Mouse (Mus musculus): ENCODE data around the gene Serpinc1. TPM values are rescaled to one million over a fixed set of nuclear protein-coding genes. Genes with fewer than 3 reads are reported as not detected.

Gene Serpinc1
- polyA plus RNA-seq (2012; rRNA removed) = 1.2 TPM in 2 replicates

DNA sequence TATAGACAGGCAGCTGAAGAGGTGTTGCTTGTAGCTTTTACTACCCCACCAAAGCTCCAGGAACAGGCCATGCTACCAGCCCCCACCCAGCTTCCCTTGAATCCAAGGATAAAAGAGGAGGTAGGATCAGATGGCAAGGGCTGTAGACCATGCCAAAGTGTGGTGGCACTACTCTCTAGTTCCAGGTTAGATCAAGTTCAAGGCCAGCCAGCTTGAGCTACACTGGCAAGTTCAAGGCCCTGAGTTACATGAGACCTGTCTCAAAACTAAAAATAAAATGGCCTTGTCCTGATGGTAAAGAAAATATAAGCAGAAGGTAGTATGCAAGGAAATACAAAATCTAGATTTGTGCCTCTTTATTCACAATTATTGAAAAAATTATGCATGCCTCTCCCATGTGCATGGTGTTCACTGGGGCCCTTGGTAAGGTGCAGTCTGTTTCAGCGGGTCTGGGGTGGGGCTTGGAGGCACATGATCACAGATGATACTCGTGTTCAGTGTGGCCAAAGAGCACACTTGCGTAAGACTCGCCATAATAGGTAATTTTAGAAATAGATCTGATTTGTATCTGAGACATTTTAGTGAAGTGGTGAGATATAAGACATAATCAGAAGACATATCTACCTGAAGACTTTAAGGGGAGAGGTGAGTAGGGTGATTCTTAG, at the start of gene Serpinc1:
Serpinc1 (plus strand) TSS at position 515 of the 665 bp plus-strand sequence.
- no peaks in the 10 kb centered on the region for H3K27me3 ChIP-seq (ENCODE audit: control insufficient read depth, insufficient read depth, low read length)
- no peak within 1 kb of the TSS for H3K4me3 ChIP-seq (ENCODE audit: extremely low read depth, insufficient read depth, insufficient read length)
- H3K4me1 ChIP-seq (ENCODE audit: control insufficient read depth, insufficient read depth, insufficient read length) = no peaks in the 10 kb centered on the region
- 83% methylated on average over 4 of the region's 4 CpGs for WGBS
- TF ChIP-seq CTCF (IDR thresholded peaks at IDR 0.05; ENCODE audit: extremely low read depth, insufficient read depth, insufficient read length, insufficient replicate concordance) = no peak
- TF ChIP-seq POLR2A (IDR thresholded peaks at IDR 0.05; ENCODE audit: low read depth, low read length) = no peak
- DNase-seq (ENCODE audit: low read depth in 1 of 2, low spot score in 2 of 2) = no peak
- no peaks in the 10 kb centered on the region for H3K36me3 ChIP-seq (ENCODE audit: control insufficient read depth, insufficient read depth, low read length)
- H3K27ac ChIP-seq (ENCODE audit: insufficient read depth, low read length) = no peak within 1 kb of the TSS

DNA sequence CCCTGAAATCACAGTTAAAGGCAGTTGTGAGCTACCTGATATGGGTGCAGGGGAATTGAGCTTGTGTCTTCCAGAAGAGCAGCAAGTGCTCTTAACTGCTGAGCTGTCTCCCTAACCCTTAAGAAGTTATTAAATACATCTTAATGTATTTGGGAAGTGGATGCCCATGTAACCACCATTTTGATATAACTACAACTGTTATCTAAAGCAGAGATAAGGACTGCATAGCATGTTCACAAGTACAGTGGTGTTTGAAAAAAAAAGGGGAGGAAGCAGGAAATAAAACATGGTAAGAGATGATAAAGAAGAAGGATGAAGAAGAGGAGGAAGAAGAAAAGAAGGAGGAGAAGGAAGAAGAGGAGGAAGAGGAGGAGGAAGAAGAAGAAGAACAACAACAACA, 47.1 kb upstream of the Serpinc1 start:
- H3K4me3 ChIP-seq (ENCODE audit: extremely low read depth, insufficient read depth, insufficient read length) = no peak overlapping the region
- DNase-seq (ENCODE audit: low read depth in 1 of 2, low spot score in 2 of 2) = no peak
- TF ChIP-seq POLR2A (IDR thresholded peaks at IDR 0.05; ENCODE audit: low read depth, low read length) (no peak), CTCF (IDR thresholded peaks at IDR 0.05; ENCODE audit: extremely low read depth, insufficient read depth, insufficient read length, insufficient replicate concordance) (no peak)
- no peak overlapping the region for H3K27ac ChIP-seq (ENCODE audit: insufficient read depth, low read length)
- no peaks in the 10 kb centered on the region for H3K27me3 ChIP-seq (ENCODE audit: control insufficient read depth, insufficient read depth, low read length)
- H3K36me3 ChIP-seq (ENCODE audit: control insufficient read depth, insufficient read depth, low read length) = no peaks in the 10 kb centered on the region; the same call in 1 of the 2 replicates
- H3K4me1 ChIP-seq (ENCODE audit: control insufficient read depth, insufficient read depth, insufficient read length) = no peaks in the 10 kb centered on the region; the same call in 1 of the 2 replicates

DNA sequence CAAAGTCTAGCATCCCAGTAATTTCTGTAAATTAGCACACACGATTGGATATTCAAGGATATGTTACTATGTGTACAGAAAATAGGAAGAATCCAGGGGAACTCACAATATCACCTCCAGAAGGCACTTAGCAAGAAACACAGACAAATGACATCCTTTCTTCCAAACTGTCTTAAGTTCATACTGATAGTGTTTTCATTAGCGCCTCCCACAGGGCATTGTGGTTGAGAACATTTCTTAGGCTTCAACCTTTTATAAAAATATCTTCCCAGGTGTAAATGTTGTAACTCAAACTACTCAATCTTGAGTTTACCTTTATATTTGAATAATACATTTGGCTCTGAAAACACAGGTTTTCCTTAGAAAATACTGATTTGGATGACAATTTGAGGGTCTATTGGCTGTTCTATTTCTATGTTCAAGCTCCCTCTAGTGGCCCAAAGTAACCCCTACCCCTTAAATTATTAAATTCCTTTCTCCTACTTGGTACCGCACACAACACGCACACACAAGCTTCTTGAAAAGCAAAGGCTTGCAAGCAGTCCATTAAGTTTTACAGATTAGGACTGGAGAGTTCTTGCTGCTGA, 44.4 kb upstream of the Serpinc1 start:
- Histone ChIP-seq H3K27me3 (ENCODE audit: control insufficient read depth, insufficient read depth, low read length) (no peaks in the 10 kb centered on the region), H3K27ac (ENCODE audit: insufficient read depth, low read length) (no peak overlapping the region), H3K4me3 (ENCODE audit: extremely low read depth, insufficient read depth, insufficient read length) (no peak overlapping the region), H3K36me3 (ENCODE audit: control insufficient read depth, insufficient read depth, low read length) (peaks cover 3% of the 10 kb centered on the region), H3K4me1 (ENCODE audit: control insufficient read depth, insufficient read depth, insufficient read length) (no peaks in the 10 kb centered on the region)
- peak in 1 of 2 experiments; percentile 15 for DNase-seq (ENCODE audit: low read depth in 1 of 2, low spot score in 2 of 2)
- WGBS = 84% methylated on average over 4 of the region's 4 CpGs
- TF ChIP-seq CTCF (IDR thresholded peaks at IDR 0.05; ENCODE audit: extremely low read depth, insufficient read depth, insufficient read length, insufficient replicate concordance) (no peak), POLR2A (IDR thresholded peaks at IDR 0.05; ENCODE audit: low read depth, low read length) (no peak)

DNA sequence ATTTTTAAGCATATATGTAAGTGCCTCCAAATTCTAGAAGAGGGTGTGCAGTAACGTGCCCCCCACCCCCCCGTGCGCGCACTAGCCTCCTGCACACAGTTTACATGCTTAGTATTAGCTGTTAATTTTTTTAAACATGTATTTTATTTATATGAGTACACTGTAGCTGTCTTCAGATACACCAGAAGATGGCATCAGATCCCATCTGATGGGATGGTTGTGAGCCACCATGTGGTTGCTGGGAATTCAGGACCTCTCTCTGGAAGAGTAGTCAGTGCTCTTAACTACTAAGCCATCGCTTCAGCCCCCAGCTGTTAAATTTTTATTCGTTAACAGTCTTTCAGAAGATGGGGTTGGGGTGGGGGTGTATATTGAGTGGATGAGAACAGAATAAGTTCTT, 42.8 kb upstream of the Serpinc1 start:
- Histone ChIP-seq H3K36me3 (ENCODE audit: control insufficient read depth, insufficient read depth, low read length) (peaks cover 5% of the 10 kb centered on the region), H3K4me1 (ENCODE audit: control insufficient read depth, insufficient read depth, insufficient read length) (no peaks in the 10 kb centered on the region), H3K27me3 (ENCODE audit: control insufficient read depth, insufficient read depth, low read length) (no peaks in the 10 kb centered on the region), H3K4me3 (ENCODE audit: extremely low read depth, insufficient read depth, insufficient read length) (no peak overlapping the region), H3K27ac (ENCODE audit: insufficient read depth, low read length) (no peak overlapping the region)
- DNase-seq (ENCODE audit: low read depth in 1 of 2, low spot score in 2 of 2) = no peak
- TF ChIP-seq POLR2A (IDR thresholded peaks at IDR 0.05; ENCODE audit: low read depth, low read length) (no peak), CTCF (IDR thresholded peaks at IDR 0.05; ENCODE audit: extremely low read depth, insufficient read depth, insufficient read length, insufficient replicate concordance) (no peak)
- 99% methylated on average over 6 of the region's 6 CpGs for WGBS

DNA sequence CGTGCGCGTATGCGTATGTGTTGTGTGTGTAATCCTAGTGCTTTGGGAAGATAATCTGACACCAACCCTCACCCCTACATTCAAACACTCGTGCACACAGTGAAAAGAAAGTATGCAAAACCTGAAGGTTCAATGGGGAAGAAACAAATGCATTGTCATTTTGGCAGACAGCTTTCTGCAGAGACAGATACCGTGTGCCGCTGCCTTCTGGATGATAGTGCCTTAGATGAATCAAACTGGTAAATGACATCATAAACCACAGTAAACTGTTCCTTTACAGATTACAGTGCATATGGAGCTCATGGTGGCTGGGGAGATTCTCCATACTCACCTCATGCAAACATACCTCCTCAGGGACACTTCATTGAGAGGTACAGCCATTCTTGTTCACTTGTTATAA, 15.2 kb upstream of the Serpinc1 start:
- WGBS = 92% methylated on average over 7 of the region's 7 CpGs
- DNase-seq (ENCODE audit: low read depth in 1 of 2, low spot score in 2 of 2) = no peak
- H3K36me3 ChIP-seq (ENCODE audit: control insufficient read depth, insufficient read depth, low read length) = peaks cover 43% of the 10 kb centered on the region

DNA sequence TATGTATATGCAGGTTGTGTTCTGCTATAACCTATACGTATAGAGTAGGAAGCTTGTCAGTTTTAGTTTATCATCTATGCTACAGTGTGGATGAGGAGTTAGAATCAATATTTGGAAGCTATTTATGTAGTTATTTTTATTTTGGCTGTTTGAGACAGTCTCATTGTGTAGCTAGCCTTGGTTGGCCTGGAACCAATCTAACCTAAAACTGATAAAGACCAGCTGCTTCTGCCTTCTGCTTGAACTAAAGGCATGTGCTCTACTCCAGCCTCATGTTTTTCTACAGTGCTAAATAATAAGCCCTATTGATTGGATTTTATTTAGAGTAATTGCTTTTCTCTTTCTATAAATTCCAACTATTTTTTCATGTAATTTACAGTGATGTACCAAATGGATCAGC, 11.1 kb upstream of the Serpinc1 start:
- H3K4me1 ChIP-seq (ENCODE audit: control insufficient read depth, insufficient read depth, insufficient read length) = no peaks in the 10 kb centered on the region
- H3K36me3 ChIP-seq (ENCODE audit: control insufficient read depth, insufficient read depth, low read length) = peaks cover 45% of the 10 kb centered on the region
- DNase-seq (ENCODE audit: low read depth in 1 of 2, low spot score in 2 of 2) = no peak
- no peak overlapping the region for H3K4me3 ChIP-seq (ENCODE audit: extremely low read depth, insufficient read depth, insufficient read length)
- no peaks in the 10 kb centered on the region for H3K27me3 ChIP-seq (ENCODE audit: control insufficient read depth, insufficient read depth, low read length)
- H3K27ac ChIP-seq (ENCODE audit: insufficient read depth, low read length) = no peak overlapping the region
- WGBS = 90% methylated on average over 1 of the region's 1 CpGs
- no peak for TF ChIP-seq CTCF (IDR thresholded peaks at IDR 0.05; ENCODE audit: extremely low read depth, insufficient read depth, insufficient read length, insufficient replicate concordance)
- no peak for TF ChIP-seq POLR2A (IDR thresholded peaks at IDR 0.05; ENCODE audit: low read depth, low read length)

More for the DNA sequence above, 15.2 kb upstream of the Serpinc1 start:
- Histone ChIP-seq H3K4me1 (ENCODE audit: control insufficient read depth, insufficient read depth, insufficient read length) (no peaks in the 10 kb centered on the region), H3K27ac (ENCODE audit: insufficient read depth, low read length) (no peak overlapping the region), H3K4me3 (ENCODE audit: extremely low read depth, insufficient read depth, insufficient read length) (no peak overlapping the region), H3K27me3 (ENCODE audit: control insufficient read depth, insufficient read depth, low read length) (no peaks in the 10 kb centered on the region)
- TF ChIP-seq CTCF (IDR thresholded peaks at IDR 0.05; ENCODE audit: extremely low read depth, insufficient read depth, insufficient read length, insufficient replicate concordance) (no peak), POLR2A (IDR thresholded peaks at IDR 0.05; ENCODE audit: low read depth, low read length) (no peak)

DNA sequence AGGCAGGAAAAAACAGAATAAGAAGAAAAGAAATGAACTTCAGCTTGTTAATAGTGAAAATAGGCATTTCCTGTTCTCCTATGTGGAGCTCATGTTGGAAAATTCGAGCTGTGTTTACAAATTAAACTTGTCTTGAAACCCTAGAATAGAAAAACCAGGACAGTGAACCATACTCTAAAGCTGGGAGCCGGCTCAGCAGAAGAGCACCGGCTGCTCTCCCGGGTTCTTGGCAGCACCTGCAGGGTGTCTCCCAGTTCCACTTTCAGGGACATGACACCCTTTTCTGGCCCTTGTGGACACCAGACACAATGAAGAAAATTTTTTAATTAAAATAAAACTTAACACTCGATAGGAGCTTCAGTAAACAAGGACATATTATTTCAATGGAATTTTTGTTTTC, 9.7 kb upstream of the Serpinc1 start:
- H3K4me1 ChIP-seq (ENCODE audit: control insufficient read depth, insufficient read depth, insufficient read length) = no peaks in the 10 kb centered on the region
- TF ChIP-seq CTCF (IDR thresholded peaks at IDR 0.05; ENCODE audit: extremely low read depth, insufficient read depth, insufficient read length, insufficient replicate concordance) (no peak), POLR2A (IDR thresholded peaks at IDR 0.05; ENCODE audit: low read depth, low read length) (no peak)
- no peak overlapping the region for H3K27ac ChIP-seq (ENCODE audit: insufficient read depth, low read length)
- 86% methylated on average over 5 of the region's 5 CpGs for WGBS
- no peak for DNase-seq (ENCODE audit: low read depth in 1 of 2, low spot score in 2 of 2)
- H3K4me3 ChIP-seq (ENCODE audit: extremely low read depth, insufficient read depth, insufficient read length) = no peak overlapping the region
- no peaks in the 10 kb centered on the region for H3K27me3 ChIP-seq (ENCODE audit: control insufficient read depth, insufficient read depth, low read length)
- peaks cover 40% of the 10 kb centered on the region for H3K36me3 ChIP-seq (ENCODE audit: control insufficient read depth, insufficient read depth, low read length)
